8 mouse cellular contexts compared by ENCODE assay signal in the genomic region with DNA sequence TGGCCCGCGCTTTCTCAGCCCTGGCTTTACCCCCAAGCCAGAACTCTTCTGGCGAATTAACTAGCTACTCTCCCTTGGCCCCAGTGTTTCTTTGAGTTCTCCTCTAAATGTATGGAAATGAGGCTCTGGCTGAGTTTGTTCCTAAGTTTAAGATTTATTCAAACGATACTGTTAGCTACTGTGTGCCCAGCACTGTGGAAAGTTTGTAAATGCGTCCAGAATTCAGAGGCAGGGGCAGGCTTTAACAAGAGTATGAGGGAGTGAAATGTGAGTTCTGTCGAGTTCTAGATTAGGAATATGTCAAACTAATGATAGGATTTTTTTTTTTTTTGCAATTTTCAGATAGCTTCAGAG. TPM values are rescaled to one million over a fixed set of nuclear protein-coding genes. Genes with fewer than 3 reads are reported as not detected.
DNase-seq lines count a peak whose midpoint lies in the region; ATAC-seq and TF ChIP-seq lines count a peak whose summit lies in the region.

No protein-coding gene starts in this region.

- peaks cover 15% of the 10 kb centered on the region for H3K36me3 ChIP-seq in erythroblast, embryonic 14.5 days (ENCODE audit: control insufficient read depth)
- H3K36me3 ChIP-seq in testis, adult 2 months (ENCODE audit: control insufficient read depth, insufficient read depth, low read length): no peaks in the 10 kb centered on the region
- peaks cover 9% of the 10 kb centered on the region; the same call in 1 of the 2 replicates for H3K36me3 ChIP-seq in liver, embryonic 13.5 days

- peak overlapping the region; percentile 79 for H3K4me3 ChIP-seq in erythroblast, embryonic 14.5 days (replicated peaks)
- H3K4me3 ChIP-seq in testis, adult 2 months (ENCODE audit: control insufficient read depth, low read depth, low read length): peak overlapping the region; percentile 87
- H3K4me3 ChIP-seq in liver, embryonic 13.5 days (replicated peaks): peak overlapping the region; percentile 70

- no peak for DNase-seq in testis, postnatal 10 days (ENCODE audit: low spot score)
- DNase-seq in liver, embryonic 13.5 days: no peak
- DNase-seq in ovary, postnatal 36 days (ENCODE audit: low spot score): no peak
- DNase-seq in ovary, adult 18-20 months (ENCODE audit: low spot score): no peak
- no peak for DNase-seq in left cerebral cortex, adult 11 months (ENCODE audit: low spot score)

- peak overlapping the region; percentile 88; the same call in 1 of the 2 replicates for H3K27ac ChIP-seq in testis, adult 2 months (ENCODE audit: control insufficient read depth, insufficient read depth, low read depth, low read length)
- peak overlapping the region; percentile 82 for H3K27ac ChIP-seq in liver, embryonic 13.5 days

- peak overlapping the region; percentile 74 for H3K4me2 ChIP-seq in liver, embryonic 13.5 days

- ATAC-seq in erythroblast, adult 5-6 weeks (replicated peaks; ENCODE audit: low FRiP score, poor library complexity, severe bottlenecking): no peak
- ATAC-seq in liver, embryonic 13.5 days (ENCODE audit: low read depth): peak; percentile 19; the same call in 1 of the 2 replicates

- no peaks in the 10 kb centered on the region for H3K9me3 ChIP-seq in erythroblast, embryonic 14.5 days (ENCODE audit: control insufficient read depth, low read length)
- no peaks in the 10 kb centered on the region for H3K9me3 ChIP-seq in liver, embryonic 13.5 days (replicated peaks)

- H3K9ac ChIP-seq in liver, embryonic 13.5 days: peak overlapping the region; percentile 76

- H3K27me3 ChIP-seq in erythroblast, embryonic 14.5 days (ENCODE audit: control insufficient read depth): no peaks in the 10 kb centered on the region
- H3K27me3 ChIP-seq in testis, adult 2 months (ENCODE audit: control insufficient read depth, insufficient read depth, low read length): no peaks in the 10 kb centered on the region
- H3K27me3 ChIP-seq in liver, embryonic 13.5 days: no peaks in the 10 kb centered on the region

- 21% methylated on average over 6 of the region's 6 CpGs for WGBS in liver, embryonic 13.5 days (ENCODE audit: insufficient replicate concordance)

- no peak for TF ChIP-seq POLR2A in testis, adult 2 months (IDR thresholded peaks at IDR 0.05; ENCODE audit: control insufficient read depth, low read depth, low read length)

- TF ChIP-seq CTCF in testis, adult 2 months (IDR thresholded peaks at IDR 0.05; ENCODE audit: control insufficient read depth, insufficient read depth, insufficient replicate concordance, low read depth, low read length): no peak

- peaks cover 14% of the 10 kb centered on the region for H3K4me1 ChIP-seq in erythroblast, embryonic 14.5 days (ENCODE audit: control insufficient read depth)
- no peaks in the 10 kb centered on the region for H3K4me1 ChIP-seq in testis, adult 2 months (ENCODE audit: control insufficient read depth, insufficient read depth, low read length)
- peaks cover 3% of the 10 kb centered on the region for H3K4me1 ChIP-seq in liver, embryonic 13.5 days (replicated peaks)

RNA-seq across cellular contexts. Expression of a gene that starts 0.3 kb away (rescaled TPM):
- 0.24 and 0.47 TPM in 2 replicates for polyA plus RNA-seq in erythroblast, embryonic 14.5 days (2012)
- total RNA-seq in erythroblast, adult 5-6 weeks (2015; ENCODE audit: low replicate concordance): 13.6 and 29.4 TPM in 2 replicates
- total RNA-seq in erythroblast, adult 5-6 weeks (2017; ENCODE audit: low replicate concordance): 10.9 and 15.2 TPM in 2 replicates
- polyA plus RNA-seq in testis, adult 2 months (2012; rRNA removed): 0.57 and 0.64 TPM in 2 replicates
- polyA plus RNA-seq in liver, embryonic 13.5 days (2015; fragmentation: Nextera tagmentation; extraction: Ambion mirVana): 134 and 146 TPM in 2 replicates

RNA-seq across cellular contexts. Expression of a gene that starts 41.4 kb away (rescaled TPM):
- polyA plus RNA-seq in erythroblast, embryonic 14.5 days (2012): 0.12 and 0.29 TPM in 2 replicates
- 11.9 and 14.2 TPM in 2 replicates for total RNA-seq in erythroblast, adult 5-6 weeks (2015; ENCODE audit: low replicate concordance)
- 4.6 and 16.4 TPM in 2 replicates for total RNA-seq in erythroblast, adult 5-6 weeks (2017; ENCODE audit: low replicate concordance)
- 0.17 and 0.20 TPM in 2 replicates for polyA plus RNA-seq in testis, adult 2 months (2012; rRNA removed)
- 24.9 and 31.3 TPM in 2 replicates for polyA plus RNA-seq in liver, embryonic 13.5 days (2015; fragmentation: Nextera tagmentation; extraction: Ambion mirVana)

RNA-seq across cellular contexts. Expression of a gene that starts 43.5 kb away (rescaled TPM):
- polyA plus RNA-seq in erythroblast, embryonic 14.5 days (2012): 12.2 and 13.9 TPM in 2 replicates
- total RNA-seq in erythroblast, adult 5-6 weeks (2015; ENCODE audit: low replicate concordance): 266 and 403 TPM in 2 replicates
- total RNA-seq in erythroblast, adult 5-6 weeks (2017; ENCODE audit: low replicate concordance): 548 and 594 TPM in 2 replicates
- polyA plus RNA-seq in testis, adult 2 months (2012; rRNA removed): 22.6 and 26.1 TPM in 2 replicates
- polyA plus RNA-seq in liver, embryonic 13.5 days (2015; fragmentation: Nextera tagmentation; extraction: Ambion mirVana): 398 and 420 TPM in 2 replicates

RNA-seq across cellular contexts. Expression of a gene that starts 59.0 kb away (rescaled TPM):
- polyA plus RNA-seq in erythroblast, embryonic 14.5 days (2012): 0.05 and 0.08 TPM in 2 replicates
- 2.1 and 3.3 TPM in 2 replicates for total RNA-seq in erythroblast, adult 5-6 weeks (2015; ENCODE audit: low replicate concordance)
- total RNA-seq in erythroblast, adult 5-6 weeks (2017; ENCODE audit: low replicate concordance): 2.2 and 4.0 TPM in 2 replicates
- 0.73 and 0.80 TPM in 2 replicates for polyA plus RNA-seq in testis, adult 2 months (2012; rRNA removed)
- polyA plus RNA-seq in liver, embryonic 13.5 days (2015; fragmentation: Nextera tagmentation; extraction: Ambion mirVana): 4.5 TPM in 2 replicates

RNA-seq across cellular contexts. Expression of a gene that starts 59.0 kb away (rescaled TPM):
- polyA plus RNA-seq in erythroblast, embryonic 14.5 days (2012): 1.6 and 2.2 TPM in 2 replicates
- 36.5 and 47.0 TPM in 2 replicates for total RNA-seq in erythroblast, adult 5-6 weeks (2015; ENCODE audit: low replicate concordance)
- 76.8 and 92.0 TPM in 2 replicates for total RNA-seq in erythroblast, adult 5-6 weeks (2017; ENCODE audit: low replicate concordance)
- polyA plus RNA-seq in testis, adult 2 months (2012; rRNA removed): 4.8 and 6.4 TPM in 2 replicates
- polyA plus RNA-seq in liver, embryonic 13.5 days (2015; fragmentation: Nextera tagmentation; extraction: Ambion mirVana): 87.1 and 108 TPM in 2 replicates

Comparison
In these comparisons a context has a peak if more than half of its experiments do, and no peak if none do; other contexts are left out.
1. RNA of a gene that starts 0.3 kb away (polyA plus RNA-seq): 134 to 146 TPM in liver, embryonic 13.5 days; 0.57 to 0.64 TPM in testis, adult 2 months and 0.24 to 0.47 TPM in erythroblast, embryonic 14.5 days; every median in the first group is over 10 times any median in the second.
2. RNA of a gene that starts 41.4 kb away (polyA plus RNA-seq): 24.9 to 31.3 TPM in liver, embryonic 13.5 days; 0.12 to 0.29 TPM in erythroblast, embryonic 14.5 days and 0.17 to 0.20 TPM in testis, adult 2 months; every median in the first group is over 10 times any median in the second.
3. RNA of a gene that starts 43.5 kb away (polyA plus RNA-seq): 398 to 420 TPM in liver, embryonic 13.5 days; 22.6 to 26.1 TPM in testis, adult 2 months and 12.2 to 13.9 TPM in erythroblast, embryonic 14.5 days; every median in the first group is over 10 times any median in the second.
4. Peak in every context shown above with its lines, with median percentiles within 50 percentile points of each other: H3K4me3 ChIP-seq.